Mouse (Mus musculus): Measurements from ENCODE around the gene Tctn3. TPM values are rescaled to one million over a fixed set of nuclear protein-coding genes. Genes with fewer than 3 reads are reported as not detected.
A peak's percentile ranks its signal among the peaks of the same experiment; 100 is the strongest.
"Not testable (repeated sequence)": the region's sequence is repeated elsewhere in the genome, so short reads cannot be mapped to it uniquely, and the experiment has no call there.

Gene Tctn3
- polyA plus RNA-seq, 2 experiments: 1.4 to 1.5 TPM

- H3K27me3 ChIP-seq (ENCODE audit: control insufficient read depth, insufficient read depth, low read length): no peaks in the 10 kb centered on the region
These were observed 2.8 kb upstream of the Tctn3 start for GRCm38 (mm10) chr19:40614811-40615210.

GRCm38 (mm10) chr19:40607676-40608075, 4.4 kb downstream of the Tctn3 start:
- Histone ChIP-seq H3K4me2 (ENCODE audit: low read depth) (no peak overlapping the region), H3K4me3 (ENCODE audit: insufficient read depth in 1 of 2, low read depth in 2 of 2, low read length in 2 of 2) (no peak overlapping the region), H3K4me1 (replicated peaks; ENCODE audit: control insufficient read depth in 2 of 2, insufficient read depth in 2 of 2, low read length in 1 of 2) (peaks cover 4 to 5% of the 10 kb centered on the region in 2 experiments; a peak in 3 of 4 replicates), H3K27ac (no peak overlapping the region), H3K9me3 (ENCODE audit: control insufficient read depth, low read length) (no peaks in the 10 kb centered on the region), H3K27me3 (ENCODE audit: control insufficient read depth, insufficient read depth, low read length) (no peaks in the 10 kb centered on the region), H3K36me3 (replicated peaks; ENCODE audit: control insufficient read depth, insufficient read depth, low read depth) (peaks cover 3% of the 10 kb centered on the region; the same call in 1 of the 2 replicates), H3K9ac (replicated peaks) (no peak overlapping the region)
- ATAC-seq (ENCODE audit: insufficient read depth) (no peak), DNase-seq (ENCODE audit: low read depth in 3 of 3, low spot score in 3 of 3) (no peak)
- TF ChIP-seq CTCF (IDR thresholded peaks at IDR 0.05; ENCODE audit: low read depth): no peak
- TF ChIP-seq EP300 (IDR thresholded peaks at IDR 0.05; ENCODE audit: low read depth): no peak
- 63% methylated on average over 6 of the region's 6 CpGs for WGBS (ENCODE audit: insufficient replicate concordance)

More at GRCm38 (mm10) chr19:40614811-40615210, 2.8 kb upstream of the Tctn3 start:
- Histone ChIP-seq H3K4me1 (replicated peaks; ENCODE audit: control insufficient read depth in 2 of 2, insufficient read depth in 2 of 2, low read length in 1 of 2) (peaks cover 4 to 5% of the 10 kb centered on the region in 2 experiments; a peak in 3 of 4 replicates), H3K36me3 (replicated peaks; ENCODE audit: control insufficient read depth, insufficient read depth, low read depth) (no peaks in the 10 kb centered on the region), H3K27ac (no peak overlapping the region), H3K4me3 (ENCODE audit: insufficient read depth in 1 of 2, low read depth in 2 of 2, low read length in 2 of 2) (no peak overlapping the region), H3K4me2 (ENCODE audit: low read depth) (no peak overlapping the region), H3K9ac (replicated peaks) (no peak overlapping the region), H3K9me3 (ENCODE audit: control insufficient read depth, low read length) (no peaks in the 10 kb centered on the region)
- ATAC-seq (ENCODE audit: insufficient read depth): no peak
- WGBS (ENCODE audit: insufficient replicate concordance): 66% methylated on average over 7 of the region's 7 CpGs
- DNase-seq (ENCODE audit: low read depth in 3 of 3, low spot score in 3 of 3): no peak
- TF ChIP-seq CTCF (IDR thresholded peaks at IDR 0.05; ENCODE audit: low read depth): no peak
- TF ChIP-seq EP300 (IDR thresholded peaks at IDR 0.05; ENCODE audit: low read depth): no peak

- no peak for ATAC-seq (ENCODE audit: insufficient read depth)
- no peak overlapping the region for H3K4me3 ChIP-seq (ENCODE audit: insufficient read depth in 1 of 2, low read depth in 2 of 2, low read length in 2 of 2)
- TF ChIP-seq CTCF (IDR thresholded peaks at IDR 0.05; ENCODE audit: low read depth) (no peak), EP300 (IDR thresholded peaks at IDR 0.05; ENCODE audit: low read depth) (no peak)
These were observed 6.8 kb downstream of the Tctn3 start for GRCm38 (mm10) chr19:40605189-40605588.

GRCm38 (mm10) chr19:40601870-40602269, 10.2 kb downstream of the Tctn3 start:
- no peak for TF ChIP-seq CTCF (IDR thresholded peaks at IDR 0.05; ENCODE audit: low read depth)
- 0 out of 2 replicates have a peak, but pooled peaks have one; percentile 16 for TF ChIP-seq EP300 (IDR thresholded peaks at IDR 0.05; ENCODE audit: low read depth)
- no peaks in the 10 kb centered on the region for H3K9me3 ChIP-seq (ENCODE audit: control insufficient read depth, low read length)
- no peak overlapping the region for H3K4me2 ChIP-seq (ENCODE audit: low read depth)
- H3K27me3 ChIP-seq (ENCODE audit: control insufficient read depth, insufficient read depth, low read length): no peaks in the 10 kb centered on the region
- DNase-seq (ENCODE audit: low read depth in 3 of 3, low spot score in 3 of 3): no peak
- no peak overlapping the region for H3K27ac ChIP-seq
- no peak overlapping the region for H3K4me3 ChIP-seq (ENCODE audit: insufficient read depth in 1 of 2, low read depth in 2 of 2, low read length in 2 of 2)
- 38% methylated on average over 3 of the region's 3 CpGs for WGBS (ENCODE audit: insufficient replicate concordance)
- peaks cover 3% of the 10 kb centered on the region; the same call in 1 of the 2 replicates for H3K36me3 ChIP-seq (replicated peaks; ENCODE audit: control insufficient read depth, insufficient read depth, low read depth)
- ATAC-seq (ENCODE audit: insufficient read depth): peak; percentile 26; the same call in 1 of the 2 replicates
- H3K9ac ChIP-seq (replicated peaks): no peak overlapping the region
- peaks cover 0 to 2% of the 10 kb centered on the region in 2 experiments; a peak in 1 of 4 replicates for H3K4me1 ChIP-seq (replicated peaks; ENCODE audit: control insufficient read depth in 2 of 2, insufficient read depth in 2 of 2, low read length in 1 of 2)

More at GRCm38 (mm10) chr19:40605189-40605588, 6.8 kb downstream of the Tctn3 start:
- no peak for DNase-seq (ENCODE audit: low read depth in 3 of 3, low spot score in 3 of 3)
- no peak overlapping the region for H3K4me2 ChIP-seq (ENCODE audit: low read depth)
- no peak overlapping the region for H3K9ac ChIP-seq (replicated peaks)
- H3K27me3 ChIP-seq (ENCODE audit: control insufficient read depth, insufficient read depth, low read length): no peaks in the 10 kb centered on the region
- H3K9me3 ChIP-seq (ENCODE audit: control insufficient read depth, low read length): no peaks in the 10 kb centered on the region
- H3K4me1 ChIP-seq (replicated peaks; ENCODE audit: control insufficient read depth in 2 of 2, insufficient read depth in 2 of 2, low read length in 1 of 2): peaks cover 0 to 2% of the 10 kb centered on the region in 2 experiments; a peak in 1 of 4 replicates
- 75% methylated on average over 9 of the region's 9 CpGs for WGBS (ENCODE audit: insufficient replicate concordance)
- peaks cover 3% of the 10 kb centered on the region; the same call in 1 of the 2 replicates for H3K36me3 ChIP-seq (replicated peaks; ENCODE audit: control insufficient read depth, insufficient read depth, low read depth)
- no peak overlapping the region for H3K27ac ChIP-seq

GRCm38 (mm10) chr19:40600846-40601245, 11.2 kb downstream of the Tctn3 start:
- H3K4me3 ChIP-seq (ENCODE audit: insufficient read depth in 1 of 2, low read depth in 2 of 2, low read length in 2 of 2); H3K9me3 ChIP-seq (ENCODE audit: control insufficient read depth, low read length); H3K4me2 ChIP-seq (ENCODE audit: low read depth); H3K27me3 ChIP-seq (ENCODE audit: control insufficient read depth, insufficient read depth, low read length); ATAC-seq (ENCODE audit: insufficient read depth); H3K4me1 ChIP-seq (replicated peaks; ENCODE audit: control insufficient read depth in 2 of 2, insufficient read depth in 2 of 2, low read length in 1 of 2); DNase-seq (ENCODE audit: low read depth in 3 of 3, low spot score in 3 of 3); H3K9ac ChIP-seq (replicated peaks); H3K27ac ChIP-seq; H3K36me3 ChIP-seq (replicated peaks; ENCODE audit: control insufficient read depth, insufficient read depth, low read depth): not testable (repeated sequence)
- 81% methylated on average over 5 of the region's 5 CpGs for WGBS (ENCODE audit: insufficient replicate concordance)
